Mouse (Mus musculus): ENCODE measurements around the gene Svep1. TPM values are rescaled to one million over a fixed set of nuclear protein-coding genes. Genes with fewer than 3 reads are reported as not detected.

The Svep1 gene
- polyA plus RNA-seq, 1 experiment from 2014 or later = 9.7 TPM

GRCm38 (mm10) chr4:58210557-58211090, 4.0 kb upstream of the Svep1 start:
- no peak overlapping the region for H3K4me2 ChIP-seq (replicated peaks; ENCODE audit: low read depth, low read length)
- no peak overlapping the region for H3K9ac ChIP-seq (replicated peaks; ENCODE audit: low read depth, low read length)
- H3K27ac ChIP-seq (ENCODE audit: low read length) = no peak overlapping the region
- no peak for ATAC-seq (ENCODE audit: insufficient number of reproducible peaks, insufficient read depth, low FRiP score, low read depth)
- 54% methylated on average over 5 of the region's 5 CpGs for WGBS
- no peaks in the 10 kb centered on the region for H3K36me3 ChIP-seq (ENCODE audit: control insufficient read depth, insufficient read depth, low read length)
- no peaks in the 10 kb centered on the region for H3K27me3 ChIP-seq (ENCODE audit: control insufficient read depth, insufficient read depth, low read length)
- no peaks in the 10 kb centered on the region for H3K9me3 ChIP-seq (ENCODE audit: control insufficient read depth, low read depth, low read length)
- H3K4me3 ChIP-seq (ENCODE audit: low read depth, low read length) = no peak overlapping the region
- H3K4me1 ChIP-seq (ENCODE audit: control insufficient read depth, insufficient read depth, low read length) = peaks cover 6% of the 10 kb centered on the region; the same call in 1 of the 2 replicates

DNA sequence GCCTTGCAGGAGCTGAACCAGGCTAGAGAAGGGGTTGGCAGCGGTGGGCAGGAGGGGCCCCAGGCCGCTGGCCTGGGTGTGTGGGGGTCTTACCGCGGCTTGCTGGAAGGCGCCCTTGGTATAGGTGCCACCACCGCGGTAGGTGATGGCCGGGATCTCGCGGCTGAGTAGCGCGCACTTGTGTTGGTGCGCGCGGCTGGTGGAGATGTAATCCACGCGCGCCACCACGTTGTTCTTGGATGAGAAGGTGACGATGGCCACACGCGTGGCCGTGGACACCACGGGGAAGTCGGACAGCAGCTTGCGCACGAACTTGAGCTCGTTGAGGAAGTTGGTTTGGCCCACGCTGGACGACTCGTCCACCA, 927 bp downstream of the Svep1 start:
- peaks cover 9% of the 10 kb centered on the region; the same call in 1 of the 2 replicates for H3K4me1 ChIP-seq (ENCODE audit: control insufficient read depth, insufficient read depth, low read length)
- H3K27ac ChIP-seq (ENCODE audit: low read length) = peak overlapping the region; percentile 59; the same call in 1 of the 2 replicates
- H3K9ac ChIP-seq (replicated peaks; ENCODE audit: low read depth, low read length) = peak overlapping the region; percentile 47
- no peaks in the 10 kb centered on the region for H3K36me3 ChIP-seq (ENCODE audit: control insufficient read depth, insufficient read depth, low read length)
- H3K9me3 ChIP-seq (ENCODE audit: control insufficient read depth, low read depth, low read length) = no peaks in the 10 kb centered on the region
- no peaks in the 10 kb centered on the region for H3K27me3 ChIP-seq (ENCODE audit: control insufficient read depth, insufficient read depth, low read length)
- peak overlapping the region; percentile 85 for H3K4me2 ChIP-seq (replicated peaks; ENCODE audit: low read depth, low read length)
- under 1% methylated on average over 31 of the region's 31 CpGs for whole genome bisulfite sequencing
- peak overlapping the region; percentile 57 for H3K4me3 ChIP-seq (ENCODE audit: low read depth, low read length)
- ATAC-seq (ENCODE audit: insufficient number of reproducible peaks, insufficient read depth, low FRiP score, low read depth) = no peak

DNA sequence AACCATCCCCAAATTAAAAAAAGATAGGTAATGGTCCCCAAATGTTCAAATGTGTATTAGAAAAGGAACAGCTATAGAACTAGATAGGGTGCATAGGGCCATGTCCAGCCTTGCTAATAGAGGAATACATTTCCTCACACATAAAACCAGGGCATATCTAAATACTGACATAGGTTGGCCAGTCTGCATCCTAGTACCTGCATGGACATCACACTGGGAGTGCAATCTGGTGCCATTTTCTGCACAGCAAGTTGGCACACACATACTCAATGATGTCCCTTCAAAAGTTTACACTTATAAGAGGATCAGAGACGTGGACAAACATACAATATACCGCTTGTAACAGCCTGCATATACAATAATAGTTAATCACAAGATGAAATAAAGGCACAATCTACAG, 5.0 kb downstream of the Svep1 start:
- WGBS = 87% methylated on average over 2 of the region's 2 CpGs

GRCm38 (mm10) chr4:58200826-58201225, 5.8 kb downstream of the Svep1 start:
- H3K27ac ChIP-seq (ENCODE audit: low read length) = no peak overlapping the region
- 51% methylated on average over 4 of the region's 4 CpGs for WGBS
- H3K4me3 ChIP-seq (ENCODE audit: low read depth, low read length) = no peak overlapping the region

More for the DNA sequence above, 5.0 kb downstream of the Svep1 start:
- H3K36me3 ChIP-seq (ENCODE audit: control insufficient read depth, insufficient read depth, low read length) = no peaks in the 10 kb centered on the region
- H3K4me3 ChIP-seq (ENCODE audit: low read depth, low read length) = no peak overlapping the region
- no peak for ATAC-seq (ENCODE audit: insufficient number of reproducible peaks, insufficient read depth, low FRiP score, low read depth)
- no peak overlapping the region for H3K27ac ChIP-seq (ENCODE audit: low read length)
- peaks cover 5% of the 10 kb centered on the region; the same call in 1 of the 2 replicates for H3K4me1 ChIP-seq (ENCODE audit: control insufficient read depth, insufficient read depth, low read length)
- H3K9ac ChIP-seq (replicated peaks; ENCODE audit: low read depth, low read length) = no peak overlapping the region
- H3K4me2 ChIP-seq (replicated peaks; ENCODE audit: low read depth, low read length) = no peak overlapping the region
- no peaks in the 10 kb centered on the region for H3K27me3 ChIP-seq (ENCODE audit: control insufficient read depth, insufficient read depth, low read length)
- no peaks in the 10 kb centered on the region for H3K9me3 ChIP-seq (ENCODE audit: control insufficient read depth, low read depth, low read length)

DNA sequence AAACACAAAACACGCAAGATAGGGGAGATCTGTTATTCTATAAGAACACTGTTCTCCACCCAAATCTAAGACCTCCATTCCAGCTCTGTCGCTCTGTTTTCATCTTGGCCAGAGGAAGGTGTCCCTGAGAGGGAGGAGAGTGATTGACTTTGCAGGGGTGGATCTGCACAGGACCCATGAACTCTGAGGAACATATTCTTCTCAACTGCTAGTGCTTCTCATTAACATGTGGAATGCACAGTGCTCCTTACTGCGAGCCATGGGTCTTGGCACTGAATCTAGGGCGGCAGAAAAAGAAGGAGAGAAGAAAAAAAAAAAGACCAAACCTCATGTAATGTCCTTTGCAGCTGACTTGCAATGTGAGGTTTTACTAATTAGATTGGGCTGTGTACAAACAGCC, 9.4 kb downstream of the Svep1 start:
- Histone ChIP-seq H3K4me3 (ENCODE audit: low read depth, low read length) (no peak overlapping the region), H3K27ac (ENCODE audit: low read length) (no peak overlapping the region), H3K4me2 (replicated peaks; ENCODE audit: low read depth, low read length) (no peak overlapping the region), H3K27me3 (ENCODE audit: control insufficient read depth, insufficient read depth, low read length) (no peaks in the 10 kb centered on the region), H3K36me3 (ENCODE audit: control insufficient read depth, insufficient read depth, low read length) (no peaks in the 10 kb centered on the region), H3K4me1 (ENCODE audit: control insufficient read depth, insufficient read depth, low read length) (no peaks in the 10 kb centered on the region), H3K9me3 (ENCODE audit: control insufficient read depth, low read depth, low read length) (no peaks in the 10 kb centered on the region; the same call in 1 of the 2 replicates), H3K9ac (replicated peaks; ENCODE audit: low read depth, low read length) (no peak overlapping the region)
- 79% methylated on average over 4 of the region's 4 CpGs for WGBS
- no peak for ATAC-seq (ENCODE audit: insufficient number of reproducible peaks, insufficient read depth, low FRiP score, low read depth)

More at GRCm38 (mm10) chr4:58200826-58201225, 5.8 kb downstream of the Svep1 start:
- ATAC-seq (ENCODE audit: insufficient number of reproducible peaks, insufficient read depth, low FRiP score, low read depth) = no peak
- Histone ChIP-seq H3K4me2 (replicated peaks; ENCODE audit: low read depth, low read length) (no peak overlapping the region), H3K36me3 (ENCODE audit: control insufficient read depth, insufficient read depth, low read length) (no peaks in the 10 kb centered on the region), H3K9ac (replicated peaks; ENCODE audit: low read depth, low read length) (no peak overlapping the region), H3K27me3 (ENCODE audit: control insufficient read depth, insufficient read depth, low read length) (no peaks in the 10 kb centered on the region), H3K9me3 (ENCODE audit: control insufficient read depth, low read depth, low read length) (no peaks in the 10 kb centered on the region; the same call in 1 of the 2 replicates), H3K4me1 (ENCODE audit: control insufficient read depth, insufficient read depth, low read length) (peaks cover 3% of the 10 kb centered on the region; the same call in 1 of the 2 replicates)

DNA sequence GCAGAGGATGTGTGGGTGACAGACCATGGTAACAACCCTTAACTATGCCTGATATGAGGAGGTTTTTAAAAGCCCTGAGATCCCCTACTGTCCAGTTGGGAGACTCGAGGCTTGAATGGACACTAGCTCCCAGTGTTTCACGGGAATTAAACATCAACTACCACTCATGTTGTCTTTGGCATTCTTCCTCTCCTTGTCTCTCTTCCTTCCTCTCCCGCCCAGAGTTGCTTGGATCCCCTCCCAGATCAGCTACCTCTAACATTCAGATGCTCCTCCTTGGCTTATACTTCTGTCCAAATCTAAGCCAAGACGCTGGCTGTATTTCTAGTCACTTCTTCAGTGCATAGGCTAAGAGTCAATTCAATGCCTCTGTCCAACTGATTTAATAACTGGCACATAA, 9.9 kb downstream of the Svep1 start:
- WGBS = 62% methylated on average over 4 of the region's 4 CpGs
- H3K27me3 ChIP-seq (ENCODE audit: control insufficient read depth, insufficient read depth, low read length) = no peaks in the 10 kb centered on the region
- H3K27ac ChIP-seq (ENCODE audit: low read length) = no peak overlapping the region
- H3K9ac ChIP-seq (replicated peaks; ENCODE audit: low read depth, low read length) = no peak overlapping the region
- no peak overlapping the region for H3K4me2 ChIP-seq (replicated peaks; ENCODE audit: low read depth, low read length)
- no peak overlapping the region for H3K4me3 ChIP-seq (ENCODE audit: low read depth, low read length)
- no peaks in the 10 kb centered on the region for H3K4me1 ChIP-seq (ENCODE audit: control insufficient read depth, insufficient read depth, low read length)
- ATAC-seq (ENCODE audit: insufficient number of reproducible peaks, insufficient read depth, low FRiP score, low read depth) = no peak
- H3K36me3 ChIP-seq (ENCODE audit: control insufficient read depth, insufficient read depth, low read length) = no peaks in the 10 kb centered on the region
- no peaks in the 10 kb centered on the region; the same call in 1 of the 2 replicates for H3K9me3 ChIP-seq (ENCODE audit: control insufficient read depth, low read depth, low read length)

DNA sequence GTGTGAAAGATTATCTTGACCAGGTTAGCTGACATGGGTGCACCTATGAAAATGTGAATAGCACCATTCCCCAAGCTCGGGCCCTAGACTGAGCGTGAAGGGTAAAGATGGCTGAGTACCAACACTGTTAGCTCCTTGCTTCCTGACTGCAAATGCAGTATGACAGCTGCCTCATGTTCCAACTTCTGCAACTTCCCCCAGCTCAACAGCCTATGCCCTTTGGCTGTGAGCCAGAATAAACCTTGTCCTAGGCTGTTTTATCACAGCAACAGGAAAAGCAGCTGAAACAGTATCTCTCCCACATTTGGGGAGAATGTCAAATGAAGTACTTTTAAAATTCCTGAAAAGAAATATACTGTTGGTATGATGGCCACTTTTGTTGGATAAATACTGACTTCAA, 10.7 kb downstream of the Svep1 start:
- Histone ChIP-seq H3K36me3 (ENCODE audit: control insufficient read depth, insufficient read depth, low read length) (no peaks in the 10 kb centered on the region), H3K27ac (ENCODE audit: low read length) (no peak overlapping the region), H3K9me3 (ENCODE audit: control insufficient read depth, low read depth, low read length) (no peaks in the 10 kb centered on the region; the same call in 1 of the 2 replicates), H3K4me3 (ENCODE audit: low read depth, low read length) (no peak overlapping the region), H3K9ac (replicated peaks; ENCODE audit: low read depth, low read length) (no peak overlapping the region), H3K27me3 (ENCODE audit: control insufficient read depth, insufficient read depth, low read length) (no peaks in the 10 kb centered on the region), H3K4me1 (ENCODE audit: control insufficient read depth, insufficient read depth, low read length) (no peaks in the 10 kb centered on the region), H3K4me2 (replicated peaks; ENCODE audit: low read depth, low read length) (no peak overlapping the region)
- no peak for ATAC-seq (ENCODE audit: insufficient number of reproducible peaks, insufficient read depth, low FRiP score, low read depth)
- WGBS = 79% methylated on average over 2 of the region's 2 CpGs

DNA sequence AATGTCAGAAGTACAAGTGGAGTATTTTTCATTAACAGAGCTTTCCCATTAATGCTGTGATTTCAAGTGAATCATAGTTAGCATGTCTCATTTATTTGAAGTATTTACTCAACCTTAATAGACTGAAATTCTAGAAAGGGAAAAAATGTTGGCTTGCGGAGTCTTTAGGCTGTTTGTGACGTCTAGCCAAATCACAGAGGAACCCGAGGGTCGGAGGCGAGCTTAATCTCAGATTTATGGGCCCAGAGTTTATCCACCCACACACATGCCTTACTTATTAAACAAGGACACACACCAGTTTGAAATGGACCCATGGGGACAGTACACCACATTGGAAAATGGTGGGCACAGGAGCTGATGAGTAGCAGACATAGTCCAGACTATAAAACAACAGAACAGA, 17.4 kb downstream of the Svep1 start:
- Histone ChIP-seq H3K9ac (replicated peaks; ENCODE audit: low read depth, low read length) (no peak overlapping the region), H3K27ac (ENCODE audit: low read length) (no peak overlapping the region), H3K4me3 (ENCODE audit: low read depth, low read length) (no peak overlapping the region), H3K4me1 (ENCODE audit: control insufficient read depth, insufficient read depth, low read length) (0 out of 2 replicates have a peak, but pooled peaks cover 5% of the 10 kb centered on the region), H3K27me3 (ENCODE audit: control insufficient read depth, insufficient read depth, low read length) (no peaks in the 10 kb centered on the region), H3K9me3 (ENCODE audit: control insufficient read depth, low read depth, low read length) (no peaks in the 10 kb centered on the region), H3K36me3 (ENCODE audit: control insufficient read depth, insufficient read depth, low read length) (no peaks in the 10 kb centered on the region), H3K4me2 (replicated peaks; ENCODE audit: low read depth, low read length) (no peak overlapping the region)
- no peak for ATAC-seq (ENCODE audit: insufficient number of reproducible peaks, insufficient read depth, low FRiP score, low read depth)
- WGBS = 54% methylated on average over 5 of the region's 5 CpGs

GRCm38 (mm10) chr4:58185401-58185800, 21.3 kb downstream of the Svep1 start:
- Histone ChIP-seq H3K27ac (ENCODE audit: low read length) (no peak overlapping the region), H3K4me1 (ENCODE audit: control insufficient read depth, insufficient read depth, low read length) (0 out of 2 replicates have a peak, but pooled peaks cover 8% of the 10 kb centered on the region), H3K9me3 (ENCODE audit: control insufficient read depth, low read depth, low read length) (no peaks in the 10 kb centered on the region), H3K4me2 (replicated peaks; ENCODE audit: low read depth, low read length) (no peak overlapping the region), H3K27me3 (ENCODE audit: control insufficient read depth, insufficient read depth, low read length) (no peaks in the 10 kb centered on the region), H3K9ac (replicated peaks; ENCODE audit: low read depth, low read length) (no peak overlapping the region), H3K36me3 (ENCODE audit: control insufficient read depth, insufficient read depth, low read length) (no peaks in the 10 kb centered on the region), H3K4me3 (ENCODE audit: low read depth, low read length) (no peak overlapping the region)
- no peak for ATAC-seq (ENCODE audit: insufficient number of reproducible peaks, insufficient read depth, low FRiP score, low read depth)
- WGBS = 79% methylated on average over 3 of the region's 3 CpGs

All from stomach, embryonic 14.5 days (tissue).